Mouse (Mus musculus) heart, postnatal 25 days (tissue): ENCODE results near the gene Tert. TPM values are rescaled to one million over a fixed set of nuclear protein-coding genes. Genes with fewer than 3 reads are reported as not detected.

Experiments
- DNase-seq: peaks from one replicate; pipeline ENCODE4 v3.0.0; 2022; ENCODE audit warnings: low spot score
- intact Hi-C: fragments of 180-260 bp; cut with DNase I; formaldehyde crosslinking; loops from one replicate; pipeline ENCODE4 v1.15.1; 2025
- total RNA-seq, 2 experiments: library from RNA; stranded (reverse); gene quantifications; 2 replicates each; pipeline ENCODE4 v1.2.3; 2021

Tert gene
- total RNA-seq, result under 1 TPM; 0.08 to 0.39 TPM

- intact Hi-C loops, result loop anchor here (5.0 kb wide), 2 partner anchors 100 to 115 kb away; no protein-coding TSS in a partner anchor
- DNase-seq, result no peak
These were observed at the start of gene Tert for GRCm38 (mm10) chr13:73626745-73627549. Gene Tert (plus strand): TSS chr13:73626911.

DNA sequence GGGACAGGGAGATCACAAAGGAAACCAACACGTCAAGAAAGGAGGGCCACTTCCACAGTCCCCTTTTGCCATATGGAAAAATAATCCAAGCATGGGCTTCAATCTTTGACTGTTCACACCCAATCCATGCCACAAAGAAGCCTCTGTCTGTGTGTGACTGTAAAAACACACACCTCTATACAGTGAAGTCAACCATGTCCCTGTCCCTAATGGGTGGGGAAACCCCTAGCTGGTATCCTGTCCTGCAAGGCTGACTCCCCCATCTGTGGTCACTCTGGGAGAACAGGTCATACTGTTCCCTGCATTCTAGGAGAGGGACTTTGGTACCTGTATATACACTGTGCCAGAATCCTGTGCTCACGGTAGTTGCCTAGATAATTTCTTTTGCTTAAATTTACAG is 49.4 kb upstream of the Tert start:
- intact Hi-C loops, result no loop called here
- no peak for DNase-seq

- DNase-seq, result no peak
- intact Hi-C loops, result no loop called here
These were observed 35.2 kb upstream of the Tert start for GRCm38 (mm10) chr13:73591488-73591887.

GRCm38 (mm10) chr13:73592546-73592945 is 34.2 kb upstream of the Tert start:
- intact Hi-C loops, result no loop called here
- no peak for DNase-seq

GRCm38 (mm10) chr13:73596276-73596675 is 30.4 kb upstream of the Tert start:
- intact Hi-C loops, result no loop called here
- DNase-seq, result no peak

DNA sequence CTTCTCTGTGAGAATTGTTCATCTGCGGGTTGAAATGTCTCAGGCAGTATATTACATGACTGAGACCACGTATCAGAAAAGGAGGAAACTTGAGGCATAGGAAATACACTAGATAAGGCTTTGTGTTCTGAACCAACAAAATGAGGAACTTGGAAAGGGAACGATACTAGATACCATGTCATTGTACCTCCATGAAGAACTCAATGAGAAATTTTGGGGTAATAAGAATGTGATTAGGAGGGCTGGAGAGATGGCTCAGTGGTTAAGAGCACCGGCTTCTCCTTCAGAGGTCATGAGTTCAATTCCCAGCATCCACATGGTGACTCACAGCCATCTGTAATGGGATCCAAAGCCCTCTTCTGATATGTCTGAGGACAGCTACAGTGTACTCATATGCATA is 26.5 kb upstream of the Tert start:
- intact Hi-C loops, result loop anchor here (5.0 kb wide), 1 partner anchor 88 kb away; no protein-coding TSS in a partner anchor

GRCm38 (mm10) chr13:73603046-73603445 is 23.7 kb upstream of the Tert start:
- no peak for DNase-seq
- intact Hi-C loops, result loop anchor here (5.0 kb wide), 1 partner anchor 91 kb away; no protein-coding TSS in a partner anchor

More for the DNA sequence above, 26.5 kb upstream of the Tert start:
- DNase-seq, result no peak

GRCm38 (mm10) chr13:73603522-73604155 is 23.1 kb upstream of the Tert start, which contains the start of gene Clptm1l:
Gene Clptm1l (plus strand): TSS chr13:73604006.
- intact Hi-C loops, result loop anchor here (5.0 kb wide), 1 partner anchor 91 kb away; no protein-coding TSS in a partner anchor
- DNase-seq, result peak; percentile 93

DNA sequence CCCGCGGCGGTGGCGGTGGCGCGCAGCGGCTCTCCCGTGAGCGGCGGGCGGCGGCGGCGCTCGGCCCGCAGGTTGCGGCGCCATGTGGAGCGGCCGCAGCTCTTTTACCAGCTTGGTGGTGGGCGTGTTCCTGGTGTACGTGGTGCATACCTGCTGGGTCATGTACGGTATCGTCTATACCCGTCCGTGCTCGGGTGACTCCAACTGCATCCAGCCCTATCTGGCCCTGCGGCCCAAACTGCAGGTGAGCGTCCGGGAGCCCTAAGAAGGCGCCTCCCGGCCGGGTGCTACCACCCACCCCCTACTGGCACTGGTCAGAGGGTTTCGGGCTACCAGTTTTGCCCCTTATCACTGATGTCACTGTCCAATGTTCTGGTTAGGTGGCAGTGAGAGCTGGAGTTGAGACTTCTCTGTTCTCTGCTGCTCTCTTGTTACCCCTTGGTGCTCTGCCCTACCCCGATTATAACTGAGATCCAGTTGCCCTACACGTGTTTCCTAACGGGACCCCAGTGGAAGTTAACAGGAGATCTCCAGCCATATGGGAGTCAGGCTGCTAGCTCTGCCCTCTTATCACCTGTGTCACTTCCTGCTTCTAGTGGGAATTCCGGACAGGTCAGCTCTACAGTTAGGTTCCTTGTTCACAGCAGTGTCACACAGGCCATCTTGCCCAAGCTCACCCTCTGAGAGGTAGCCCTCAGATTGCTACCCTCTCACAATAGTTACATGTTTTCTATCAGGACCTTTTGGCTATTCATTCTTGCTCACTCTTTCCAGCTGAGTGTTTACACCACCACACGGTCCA is 22.4 kb upstream of the Tert start:
- intact Hi-C loops, result loop anchor here (5.0 kb wide), 1 partner anchor 92 kb away; no protein-coding TSS in a partner anchor
- no peak for DNase-seq

GRCm38 (mm10) chr13:73618406-73618805 is 8.3 kb upstream of the Tert start:
- no peak for DNase-seq
- intact Hi-C loops, result loop anchor here (5.0 kb wide), 1 partner anchor 191 kb away; no protein-coding TSS in a partner anchor

DNA sequence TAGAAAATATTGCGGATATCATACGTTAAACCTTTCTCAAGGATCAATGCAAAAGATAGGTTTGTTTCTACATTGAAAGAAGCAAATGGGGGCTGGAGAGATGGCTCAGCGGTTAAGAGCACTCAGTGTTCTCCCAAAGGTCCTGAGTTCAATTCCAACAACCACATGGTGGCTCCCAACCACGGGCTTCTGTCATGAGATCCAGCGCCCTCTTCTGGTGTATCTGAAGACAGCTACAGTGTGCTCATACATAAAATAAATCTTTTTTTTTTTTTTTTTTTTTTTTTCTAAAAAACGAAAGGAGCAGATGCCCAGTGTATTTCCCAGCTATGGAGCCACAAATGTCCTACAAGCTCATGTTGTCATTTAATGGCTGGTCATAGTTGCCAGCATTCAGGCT is 6.1 kb upstream of the Tert start:
- no peak for DNase-seq
- intact Hi-C loops, result no loop called here

- intact Hi-C loops, result loop anchor here (5.0 kb wide), 2 partner anchors 99 to 114 kb away; no protein-coding TSS in a partner anchor
- DNase-seq, result no peak
These were observed 334 bp upstream of the Tert start for GRCm38 (mm10) chr13:73626410-73626744.

DNA sequence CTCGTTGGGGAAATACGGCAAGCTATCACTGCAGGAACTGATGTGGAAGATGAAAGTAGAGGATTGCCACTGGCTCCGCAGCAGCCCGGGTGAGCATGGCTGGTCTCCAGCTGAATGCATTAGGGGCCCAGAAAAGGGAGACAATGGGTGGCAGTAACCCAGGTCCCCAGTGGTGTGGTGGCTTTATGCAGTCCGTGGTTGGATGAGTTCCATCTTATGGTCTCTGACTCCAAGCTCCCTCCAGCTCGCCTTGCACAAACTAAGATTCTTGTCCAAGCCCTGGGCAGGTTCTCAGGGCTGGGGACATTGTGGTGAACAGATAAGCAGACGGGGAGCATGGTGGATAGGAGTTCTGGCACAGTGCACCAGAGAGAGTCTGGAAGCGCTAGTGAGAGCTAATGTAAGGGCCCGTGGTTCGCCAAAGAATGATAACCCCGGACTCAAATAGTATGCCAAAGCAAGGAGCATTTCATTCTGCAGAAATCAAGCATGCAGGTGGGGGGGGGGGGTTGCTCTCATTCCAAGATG is 1.9 kb downstream of the Tert start:
- intact Hi-C loops, result loop anchor here (5.0 kb wide), 2 partner anchors 101 to 116 kb away; no protein-coding TSS in a partner anchor
- no peak for DNase-seq

- intact Hi-C loops, result no loop called here
- no peak for DNase-seq
These were observed 5.1 kb downstream of the Tert start for GRCm38 (mm10) chr13:73631837-73632236.

DNA sequence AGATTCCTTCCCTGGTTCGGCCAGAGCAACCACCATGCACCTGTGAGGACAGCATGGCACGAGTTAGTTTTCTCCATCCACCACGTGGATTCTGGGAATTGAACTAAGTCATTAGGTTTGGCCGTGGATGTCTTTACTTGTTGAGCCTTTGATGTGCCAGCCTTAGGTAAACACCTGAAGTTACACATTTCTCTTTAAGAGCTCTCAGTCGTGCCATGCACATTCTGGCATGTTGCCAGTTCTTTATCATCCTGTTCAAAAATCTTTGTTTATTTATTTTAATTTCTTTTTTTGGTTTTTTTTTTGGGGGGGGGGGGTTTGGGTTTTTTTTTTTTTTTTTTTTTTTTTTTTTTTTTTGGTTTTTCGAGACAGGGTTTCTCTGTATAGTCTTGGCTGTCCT is 11.1 kb downstream of the Tert start:
- no peak for DNase-seq
- intact Hi-C loops, result no loop called here

DNA sequence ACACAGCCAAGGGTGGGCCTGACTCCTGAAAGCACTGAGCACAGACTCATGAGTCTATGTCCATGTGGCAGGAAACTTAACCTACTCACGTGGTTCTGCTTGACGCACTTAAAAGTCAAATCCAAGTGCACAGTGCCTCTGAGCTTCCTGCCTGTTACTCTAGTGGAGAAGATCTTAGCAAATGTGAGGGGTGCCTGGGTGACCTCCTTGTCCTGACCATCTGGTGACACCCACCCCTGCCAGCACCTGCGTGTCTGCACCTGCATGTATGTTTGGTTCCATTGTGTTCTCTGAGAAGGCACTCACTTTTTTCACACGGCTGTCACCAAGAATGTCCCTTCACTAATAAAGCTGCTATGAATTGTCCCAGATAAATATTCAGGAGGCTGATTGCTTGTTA is 14.6 kb downstream of the Tert start:
- intact Hi-C loops, result no loop called here
- no peak for DNase-seq

GRCm38 (mm10) chr13:73646397-73647087 is 19.8 kb downstream of the Tert start:
- intact Hi-C loops, result loop anchor here (2.0 to 5.0 kb wide), 2 partner anchors 46 to 66 kb away; no protein-coding TSS in a partner anchor
- DNase-seq, result no peak

- no peak for DNase-seq
- intact Hi-C loops, result no loop called here
These were observed 26.6 kb downstream of the Tert start for GRCm38 (mm10) chr13:73653266-73653665.

DNA sequence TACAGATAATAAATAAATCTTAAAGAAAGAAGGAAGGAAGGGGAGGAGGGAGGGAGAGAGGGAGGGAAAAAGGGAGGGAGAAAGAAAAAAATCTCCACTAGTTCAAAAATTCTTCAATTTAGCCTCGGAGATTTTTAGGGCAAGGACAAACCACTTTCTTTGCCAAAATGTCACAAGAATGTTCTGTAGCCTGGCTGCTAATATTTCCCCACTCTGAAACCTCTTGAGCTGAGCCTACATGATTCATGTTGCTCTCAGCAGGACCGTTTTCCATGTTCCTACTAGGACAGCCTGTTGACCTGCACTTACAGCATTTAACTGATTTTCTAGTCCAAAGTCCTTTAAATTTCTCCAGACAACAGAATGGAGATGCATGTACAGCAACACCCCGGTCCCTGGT is 28.3 kb downstream of the Tert start:
- DNase-seq, result no peak
- intact Hi-C loops, result no loop called here
